Mouse (Mus musculus) olfactory bulb, adult 2 months (tissue): ENCODE data around the gene Slc10a1.

Experiments used
- CTCF ChIP-seq: fragments of 200-500 bp; IDR thresholded peaks from 2 replicates; pipeline ENCODE4 v1.5.1; 2012; ENCODE audit warnings: low read depth, mild to moderate bottlenecking, low read length, moderate library complexity; ENCODE audit not compliant: insufficient read depth
- POLR2A ChIP-seq: fragments of 200-500 bp; IDR thresholded peaks from 2 replicates; pipeline ENCODE4 v1.6.1; 2012; ENCODE audit warnings: mild to moderate bottlenecking, low read depth, low read length, moderate library complexity; ENCODE audit not compliant: insufficient read depth

DNA sequence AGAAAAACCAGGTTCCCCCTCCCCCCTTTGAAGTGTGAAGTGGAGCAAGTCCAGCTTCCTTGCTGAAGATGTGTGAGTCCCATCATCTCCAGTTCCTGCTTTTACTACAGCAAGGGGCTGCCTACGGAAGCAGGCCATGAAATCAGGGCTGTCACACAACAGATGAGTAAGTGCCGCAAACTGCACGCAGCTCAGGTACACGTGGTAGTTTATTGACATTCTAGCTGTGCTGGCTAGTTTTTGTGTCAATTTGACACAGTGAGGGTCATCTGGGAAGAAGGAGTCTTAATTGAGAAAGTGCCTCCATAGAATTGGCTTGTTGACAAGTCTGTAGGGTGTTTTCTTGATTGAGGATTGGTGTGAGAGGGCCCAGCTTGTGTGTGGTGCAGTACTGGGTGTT is 5.9 kb downstream of the Slc10a1 start:
- TF ChIP-seq POLR2A (no peak), CTCF (no peak)
